Mouse (Mus musculus): ENCODE measurements around the gene Iqcc. TPM values are rescaled to one million over a fixed set of nuclear protein-coding genes. Genes with fewer than 3 reads are reported as not detected.

Iqcc gene
- polyA plus RNA-seq, 1 experiment from 2014 or later, result 25.0 TPM

- WGBS, result 68% methylated on average over 8 of the region's 8 CpGs
- no peak overlapping the region for H3K27ac ChIP-seq (replicated peaks; ENCODE audit: low read depth, low read length)
- no peaks in the 10 kb centered on the region for H3K36me3 ChIP-seq (ENCODE audit: control insufficient read depth, insufficient read depth, low read length)
- H3K27me3 ChIP-seq (ENCODE audit: control insufficient read depth, insufficient read depth, low read length), result no peaks in the 10 kb centered on the region
- ATAC-seq (ENCODE audit: low FRiP score, low TSS enrichment) (no peak), DNase-seq (no peak)
- H3K4me1 ChIP-seq (ENCODE audit: control insufficient read depth, insufficient read depth, low read length), result no peaks in the 10 kb centered on the region
- H3K4me3 ChIP-seq (replicated peaks; ENCODE audit: low read depth, low read length), result no peak overlapping the region
- no peak overlapping the region for H3K4me2 ChIP-seq (ENCODE audit: low read length)
- H3K9me3 ChIP-seq (ENCODE audit: control insufficient read depth, low read length), result no peaks in the 10 kb centered on the region
- no peak overlapping the region for H3K9ac ChIP-seq (replicated peaks; ENCODE audit: low read length)
These were observed 47.3 kb downstream of the Iqcc start for GRCm38 (mm10) chr4:129571551-129572084.

GRCm38 (mm10) chr4:129570028-129570427 is 48.9 kb downstream of the Iqcc start:
- H3K4me1 ChIP-seq (ENCODE audit: control insufficient read depth, insufficient read depth, low read length), result no peaks in the 10 kb centered on the region
- H3K27me3 ChIP-seq (ENCODE audit: control insufficient read depth, insufficient read depth, low read length), result no peaks in the 10 kb centered on the region
- ATAC-seq (ENCODE audit: low FRiP score, low TSS enrichment) (no peak), DNase-seq (no peak)
- 90% methylated on average over 6 of the region's 6 CpGs for WGBS
- no peak overlapping the region for H3K9ac ChIP-seq (replicated peaks; ENCODE audit: low read length)
- H3K4me3 ChIP-seq (replicated peaks; ENCODE audit: low read depth, low read length), result no peak overlapping the region
- no peaks in the 10 kb centered on the region for H3K36me3 ChIP-seq (ENCODE audit: control insufficient read depth, insufficient read depth, low read length)
- H3K9me3 ChIP-seq (ENCODE audit: control insufficient read depth, low read length), result no peaks in the 10 kb centered on the region
- H3K4me2 ChIP-seq (ENCODE audit: low read length), result no peak overlapping the region
- no peak overlapping the region for H3K27ac ChIP-seq (replicated peaks; ENCODE audit: low read depth, low read length)

GRCm38 (mm10) chr4:129568366-129568765 is 50.5 kb downstream of the Iqcc start:
- no peak for DNase-seq

GRCm38 (mm10) chr4:129565139-129565538 is 53.8 kb downstream of the Iqcc start:
- no peak for ATAC-seq (ENCODE audit: low FRiP score, low TSS enrichment)
- no peak overlapping the region for H3K4me3 ChIP-seq (replicated peaks; ENCODE audit: low read depth, low read length)
- DNase-seq, result no peak
- no peaks in the 10 kb centered on the region for H3K9me3 ChIP-seq (ENCODE audit: control insufficient read depth, low read length)
- 85% methylated on average over 6 of the region's 6 CpGs for WGBS
- no peak overlapping the region for H3K27ac ChIP-seq (replicated peaks; ENCODE audit: low read depth, low read length)
- no peak overlapping the region for H3K9ac ChIP-seq (replicated peaks; ENCODE audit: low read length)
- no peaks in the 10 kb centered on the region for H3K4me1 ChIP-seq (ENCODE audit: control insufficient read depth, insufficient read depth, low read length)
- H3K4me2 ChIP-seq (ENCODE audit: low read length), result no peak overlapping the region
- H3K27me3 ChIP-seq (ENCODE audit: control insufficient read depth, insufficient read depth, low read length), result no peaks in the 10 kb centered on the region
- no peaks in the 10 kb centered on the region for H3K36me3 ChIP-seq (ENCODE audit: control insufficient read depth, insufficient read depth, low read length)

More at GRCm38 (mm10) chr4:129568366-129568765, 50.5 kb downstream of the Iqcc start:
- no peak overlapping the region for H3K4me2 ChIP-seq (ENCODE audit: low read length)
- no peak for ATAC-seq (ENCODE audit: low FRiP score, low TSS enrichment)
- no peaks in the 10 kb centered on the region for H3K36me3 ChIP-seq (ENCODE audit: control insufficient read depth, insufficient read depth, low read length)
- H3K27me3 ChIP-seq (ENCODE audit: control insufficient read depth, insufficient read depth, low read length), result no peaks in the 10 kb centered on the region
- no peaks in the 10 kb centered on the region for H3K4me1 ChIP-seq (ENCODE audit: control insufficient read depth, insufficient read depth, low read length)
- H3K4me3 ChIP-seq (replicated peaks; ENCODE audit: low read depth, low read length), result no peak overlapping the region
- WGBS, result 93% methylated on average over 7 of the region's 7 CpGs
- H3K27ac ChIP-seq (replicated peaks; ENCODE audit: low read depth, low read length), result no peak overlapping the region
- no peaks in the 10 kb centered on the region for H3K9me3 ChIP-seq (ENCODE audit: control insufficient read depth, low read length)
- H3K9ac ChIP-seq (replicated peaks; ENCODE audit: low read length), result no peak overlapping the region

Other genes with a start within 250 kb of the Iqcc start
- 12.4 and 13.3 TPM in 2 replicates for gene Zbtb8a, start 241.0 kb downstream of the Iqcc start, polyA plus RNA-seq (2014; fragmentation: Nextera tagmentation; extraction: Ambion mirVana)
- gene Zbtb8b, start 178.2 kb downstream of the Iqcc start, polyA plus RNA-seq (2014; fragmentation: Nextera tagmentation; extraction: Ambion mirVana), result 15.9 and 17.6 TPM in 2 replicates
- gene Bsdc1, start 157.5 kb downstream of the Iqcc start, polyA plus RNA-seq (2014; fragmentation: Nextera tagmentation; extraction: Ambion mirVana), result 31.4 and 35.7 TPM in 2 replicates
- 0.38 and 0.74 TPM in 2 replicates for gene Tssk3, start 128.1 kb downstream of the Iqcc start, polyA plus RNA-seq (2014; fragmentation: Nextera tagmentation; extraction: Ambion mirVana)
- gene Fam229a, start 127.9 kb downstream of the Iqcc start, polyA plus RNA-seq (2014; fragmentation: Nextera tagmentation; extraction: Ambion mirVana), result 0.69 TPM in 1 of 2 replicates, not detected in the other
- gene Marcksl1, start 105.5 kb downstream of the Iqcc start, polyA plus RNA-seq (2014; fragmentation: Nextera tagmentation; extraction: Ambion mirVana), result 1,591 and 1,713 TPM in 2 replicates
- gene Hdac1, start 76.4 kb downstream of the Iqcc start, polyA plus RNA-seq (2014; fragmentation: Nextera tagmentation; extraction: Ambion mirVana), result 73.6 and 101 TPM in 2 replicates
- 9.0 and 13.6 TPM in 2 replicates for gene Lck, start 45.5 kb downstream of the Iqcc start, polyA plus RNA-seq (2014; fragmentation: Nextera tagmentation; extraction: Ambion mirVana)
- 0.24 TPM in 1 of 2 replicates, not detected in the other for gene Fam167b, start 40.5 kb downstream of the Iqcc start, polyA plus RNA-seq (2014; fragmentation: Nextera tagmentation; extraction: Ambion mirVana)
- 232 and 238 TPM in 2 replicates for gene Eif3i, start 18.5 kb downstream of the Iqcc start, polyA plus RNA-seq (2014; fragmentation: Nextera tagmentation; extraction: Ambion mirVana)
- gene Tmem234, start 18.4 kb downstream of the Iqcc start, polyA plus RNA-seq (2014; fragmentation: Nextera tagmentation; extraction: Ambion mirVana), result 181 and 186 TPM in 2 replicates
- 2.9 and 4.4 TPM in 2 replicates for gene Dcdc2b, start 4.8 kb downstream of the Iqcc start, polyA plus RNA-seq (2014; fragmentation: Nextera tagmentation; extraction: Ambion mirVana)
- 127 and 147 TPM in 2 replicates for gene Ccdc28b, start 4.8 kb upstream of the Iqcc start, polyA plus RNA-seq (2014; fragmentation: Nextera tagmentation; extraction: Ambion mirVana)
- 37.4 and 64.1 TPM in 2 replicates for gene Txlna, start 22.0 kb upstream of the Iqcc start, polyA plus RNA-seq (2014; fragmentation: Nextera tagmentation; extraction: Ambion mirVana)
- gene Kpna6, start 53.7 kb upstream of the Iqcc start, polyA plus RNA-seq (2014; fragmentation: Nextera tagmentation; extraction: Ambion mirVana), result 16.2 and 17.1 TPM in 2 replicates
- 43.5 and 48.6 TPM in 2 replicates for gene Tmem39b, start 77.7 kb upstream of the Iqcc start, polyA plus RNA-seq (2014; fragmentation: Nextera tagmentation; extraction: Ambion mirVana)
- gene Khdrbs1, start 123.2 kb upstream of the Iqcc start, polyA plus RNA-seq (2014; fragmentation: Nextera tagmentation; extraction: Ambion mirVana), result 119 and 154 TPM in 2 replicates
- gene Ptp4a2, start 192.1 kb upstream of the Iqcc start, polyA plus RNA-seq (2014; fragmentation: Nextera tagmentation; extraction: Ambion mirVana), result 184 and 256 TPM in 2 replicates